7 mouse cellular contexts compared by ENCODE assay signal in genomic region chr15:79832064-79832900, GRCm38 (mm10). TPM values are rescaled to one million over a fixed set of nuclear protein-coding genes. Genes with fewer than 3 reads are reported as not detected.
DNase-seq lines count a peak whose midpoint lies in the region; ATAC-seq lines count a peak whose summit lies in the region.

No protein-coding gene starts in this region.

- WGBS in midbrain, embryonic 12.5 days, result 13% methylated on average over 18 of the region's 18 CpGs

- peak overlapping the region; percentile 85 for H3K4me3 ChIP-seq in midbrain, embryonic 12.5 days

- peaks cover 27% of the 10 kb centered on the region for H3K36me3 ChIP-seq in midbrain, embryonic 12.5 days

- peak overlapping the region; percentile 97 for H3K4me2 ChIP-seq in midbrain, embryonic 12.5 days (replicated peaks)

- peak; percentile 75 to 77 for DNase-seq in adrenal gland, adult 18-20 months (ENCODE audit: low spot score in 2 of 2)
- DNase-seq in cerebellum, postnatal 36 days, result peak; percentile 77 to 85
- DNase-seq in gastrocnemius, adult 8-10 months (ENCODE audit: low spot score in 2 of 2), result peak; percentile 48 to 62
- peak; percentile 54 for DNase-seq in hindlimb bud, embryonic 11.5 days (ENCODE audit: extremely low spot score, low read depth, low spot score)
- DNase-seq in left cerebral cortex, postnatal 4 days, result peak; percentile 89
- DNase-seq in spleen, adult 18-20 months, result peak; percentile 26 to 78

- H3K9ac ChIP-seq in midbrain, embryonic 12.5 days (replicated peaks), result peak overlapping the region; percentile 96

- peaks cover 69% of the 10 kb centered on the region for H3K4me1 ChIP-seq in midbrain, embryonic 12.5 days

- intact Hi-C loops in left cerebral cortex, postnatal 4 days (cut with DNase I), result loop anchor here (5.0 kb wide), 2 partner anchors 50 to 245 kb away; no protein-coding TSS in a partner anchor

- peak overlapping the region; percentile 98 for H3K27ac ChIP-seq in midbrain, embryonic 12.5 days (replicated peaks)

- ATAC-seq in midbrain, embryonic 12.5 days (ENCODE audit: low FRiP score, low read depth), result peak; percentile 66

- no peaks in the 10 kb centered on the region for H3K27me3 ChIP-seq in midbrain, embryonic 12.5 days

- no peaks in the 10 kb centered on the region for H3K9me3 ChIP-seq in midbrain, embryonic 12.5 days

RNA-seq across cellular contexts. Expression of gene Npcd, which starts 1.8 kb away (rescaled TPM):
- total RNA-seq in adrenal gland, adult 18-20 months (2021), result under 1 TPM; 0.32 to 0.89 TPM
- total RNA-seq in gastrocnemius, adult 8-10 months (2022), result under 1 TPM in 2 of 4 experiments, not detected in 2; 0.32 to 0.47 TPM
- 10 to 100 TPM in 1 of 2 experiments, 1 to 10 TPM in 1; 6.6 to 14.9 TPM for total RNA-seq in left cerebral cortex, postnatal 4 days (2021)
- polyA plus RNA-seq in midbrain, embryonic 12.5 days (2016; fragmentation: Nextera tagmentation; extraction: Ambion mirVana), result 0.45 TPM in 1 of 2 replicates, not detected in the other

RNA-seq across cellular contexts. Expression of gene Cbx6, which starts 2.2 kb away (rescaled TPM):
- 10 to 100 TPM; 41.0 to 43.1 TPM for total RNA-seq in adrenal gland, adult 18-20 months (2021)
- total RNA-seq in gastrocnemius, adult 8-10 months (2022), result 1 to 10 TPM; 6.1 to 8.5 (median 7.9) TPM
- total RNA-seq in left cerebral cortex, postnatal 4 days (2021), result 100 to 1,000 TPM; 105 to 125 TPM
- polyA plus RNA-seq in midbrain, embryonic 12.5 days (2016; fragmentation: Nextera tagmentation; extraction: Ambion mirVana), result 45.5 and 45.7 TPM in 2 replicates

RNA-seq across cellular contexts. Expression of gene Nptxr, which starts 27.7 kb away (rescaled TPM):
- 1 to 10 TPM; 5.1 to 5.5 TPM for total RNA-seq in adrenal gland, adult 18-20 months (2021)
- total RNA-seq in gastrocnemius, adult 8-10 months (2022), result under 1 TPM; 0.39 to 0.99 (median 0.64) TPM
- total RNA-seq in left cerebral cortex, postnatal 4 days (2021), result 100 to 1,000 TPM; 240 to 277 TPM
- polyA plus RNA-seq in midbrain, embryonic 12.5 days (2016; fragmentation: Nextera tagmentation; extraction: Ambion mirVana), result 8.7 and 11.7 TPM in 2 replicates

RNA-seq across cellular contexts. Expression of gene Dnal4, which starts 54.6 kb away (rescaled TPM):
- total RNA-seq in adrenal gland, adult 18-20 months (2021), result 10 to 100 TPM; 15.0 to 16.6 TPM
- 1 to 10 TPM; 4.8 to 6.5 (median 5.2) TPM for total RNA-seq in gastrocnemius, adult 8-10 months (2022)
- 10 to 100 TPM; 30.4 to 34.4 TPM for total RNA-seq in left cerebral cortex, postnatal 4 days (2021)
- 72.4 and 77.9 TPM in 2 replicates for polyA plus RNA-seq in midbrain, embryonic 12.5 days (2016; fragmentation: Nextera tagmentation; extraction: Ambion mirVana)

RNA-seq across cellular contexts. Expression of gene Apobec3, which starts 59.2 kb away (rescaled TPM):
- total RNA-seq in adrenal gland, adult 18-20 months (2021), result 10 to 100 TPM; 12.8 to 13.0 TPM
- total RNA-seq in gastrocnemius, adult 8-10 months (2022), result 1 to 10 TPM; 1.4 to 2.4 (median 2.0) TPM
- 1 to 10 TPM; 4.7 to 6.0 TPM for total RNA-seq in left cerebral cortex, postnatal 4 days (2021)
- 5.1 and 6.9 TPM in 2 replicates for polyA plus RNA-seq in midbrain, embryonic 12.5 days (2016; fragmentation: Nextera tagmentation; extraction: Ambion mirVana)

Comparison
In these comparisons a context has a peak if more than half of its experiments do, and no peak if none do; other contexts are left out.
1. Peak in every context shown above with its lines: DNase-seq, ATAC-seq, H3K4me3 ChIP-seq and H3K27ac ChIP-seq.
2. RNA of gene Npcd, which starts 1.8 kb away (total RNA-seq): 6.6 to 14.9 TPM in left cerebral cortex, postnatal 4 days; 0.32 to 0.89 TPM in adrenal gland, adult 18-20 months and 0.32 to 0.47 TPM in gastrocnemius, adult 8-10 months; every median in the first group is over 4 times any median in the second.
3. RNA of gene Cbx6, which starts 2.2 kb away (total RNA-seq): 105 to 125 TPM in left cerebral cortex, postnatal 4 days and 41.0 to 43.1 TPM in adrenal gland, adult 18-20 months; 6.1 to 8.5 TPM in gastrocnemius, adult 8-10 months; every median in the first group is over 4 times any median in the second.
4. RNA of gene Nptxr, which starts 27.7 kb away (total RNA-seq): 240 to 277 TPM in left cerebral cortex, postnatal 4 days; 5.1 to 5.5 TPM in adrenal gland, adult 18-20 months and 0.39 to 0.99 TPM in gastrocnemius, adult 8-10 months; every median in the first group is over 10 times any median in the second.